Mouse (Mus musculus) liver, adult 2 months (tissue): ENCODE measurements around the gene Shq1.

ENCODE experiments used
- CTCF ChIP-seq: fragments of 200-500 bp; IDR thresholded peaks from 2 replicates; pipeline ENCODE4 v1.5.1; 2011; ENCODE audit warnings: low read depth, low read length, control low read depth
- POLR2A ChIP-seq: fragments of 200-500 bp; IDR thresholded peaks from 2 replicates; pipeline ENCODE4 v1.6.1; 2011; ENCODE audit warnings: low read length, control low read depth; ENCODE audit not compliant: insufficient read depth; ENCODE audit errors: extremely low read depth

GRCm38 (mm10) chr6:100629086-100629485, 41.9 kb downstream of the Shq1 start:
- TF ChIP-seq CTCF (no peak), POLR2A (no peak)
